Mouse (Mus musculus) neural tube, embryonic 13.5 days (tissue): ENCODE measurements at regions not wholly inside any gene's neighbourhood (a gene's known extent, or its start where the extent isn't known, plus 50 kb on each side); places are given as distances from the start of the nearest gene placed in this dataset.
A peak's percentile ranks its signal among the peaks of the same experiment; 100 is the strongest.

Experiments used
- ATAC-seq: fragments of 200-750 bp; cut with Nextera tagmentation; 2 replicates; pipeline ENCODE4 v1.8.0; 2017; ENCODE audit warnings: low read depth, mild to moderate bottlenecking, moderate TSS enrichment, moderate library complexity
- H3K27ac ChIP-seq: fragments of 300-500 bp; sonication (generic); replicated peaks from 2 replicates; pipeline ENCODE4 v1.5.1; 2015; ENCODE audit warnings: moderate library complexity, mild to moderate bottlenecking, inconsistent platforms
- H3K27me3 ChIP-seq: fragments of 300-500 bp; sonication (generic); 2 replicates; pipeline ENCODE4 v1.6.1; 2015; ENCODE audit warnings: mild to moderate bottlenecking, inconsistent platforms
- H3K36me3 ChIP-seq: fragments of 300-500 bp; sonication (generic); 2 replicates; pipeline ENCODE4 v1.6.1; 2015; ENCODE audit warnings: mild to moderate bottlenecking, inconsistent platforms
- H3K4me1 ChIP-seq: fragments of 300-500 bp; sonication (generic); replicated peaks from 2 replicates; pipeline ENCODE4 v1.6.1; 2015; ENCODE audit warnings: inconsistent platforms
- H3K4me2 ChIP-seq: fragments of 300-500 bp; sonication (generic); 2 replicates; pipeline ENCODE4 v1.6.1; 2015; ENCODE audit warnings: inconsistent platforms, mild to moderate bottlenecking, moderate library complexity
- H3K4me3 ChIP-seq: fragments of 300-500 bp; sonication (generic); 2 replicates; pipeline ENCODE4 v1.5.1; 2015; ENCODE audit warnings: mild to moderate bottlenecking, inconsistent platforms
- H3K9ac ChIP-seq: fragments of 300-500 bp; sonication (generic); 2 replicates; pipeline ENCODE4 v1.6.1; 2015; ENCODE audit warnings: moderate library complexity, mild to moderate bottlenecking, inconsistent platforms
- H3K9me3 ChIP-seq: fragments of 300-500 bp; sonication (generic); 2 replicates; pipeline ENCODE4 v1.6.1; 2016; ENCODE audit warnings: inconsistent platforms
- WGBS: fragments of 180-500 bp; shearing (Covaris S2); methylation state at CpG from one replicate; pipeline ENCODE4 v1.1.7; 2015; 5-methylcytosine and 5-hydroxymethylcytosine counted together

- no peak for ATAC-seq
- 73% methylated on average over 3 of the region's 3 CpGs for WGBS
- no peak overlapping the region for H3K4me2 ChIP-seq
Observed at GRCm38 (mm10) chr1:55863113-55863512, 457.4 kb downstream of the Plcl1 start.

GRCm38 (mm10) chr1:55865274-55865673 is 459.6 kb downstream of the Plcl1 start:
- Histone ChIP-seq H3K27me3 (no peaks in the 10 kb centered on the region), H3K4me3 (no peak overlapping the region), H3K9ac (no peak overlapping the region), H3K4me2 (no peak overlapping the region), H3K27ac (no peak overlapping the region), H3K36me3 (no peaks in the 10 kb centered on the region), H3K9me3 (no peaks in the 10 kb centered on the region), H3K4me1 (no peaks in the 10 kb centered on the region)
- ATAC-seq, result no peak
- 83% methylated on average over 4 of the region's 4 CpGs for WGBS

More at GRCm38 (mm10) chr1:55863113-55863512, 457.4 kb downstream of the Plcl1 start:
- no peaks in the 10 kb centered on the region for H3K27me3 ChIP-seq
- no peak overlapping the region for H3K27ac ChIP-seq
- no peak overlapping the region for H3K9ac ChIP-seq
- no peaks in the 10 kb centered on the region for H3K36me3 ChIP-seq
- H3K4me1 ChIP-seq, result no peaks in the 10 kb centered on the region
- no peaks in the 10 kb centered on the region for H3K9me3 ChIP-seq
- no peak overlapping the region for H3K4me3 ChIP-seq

DNA sequence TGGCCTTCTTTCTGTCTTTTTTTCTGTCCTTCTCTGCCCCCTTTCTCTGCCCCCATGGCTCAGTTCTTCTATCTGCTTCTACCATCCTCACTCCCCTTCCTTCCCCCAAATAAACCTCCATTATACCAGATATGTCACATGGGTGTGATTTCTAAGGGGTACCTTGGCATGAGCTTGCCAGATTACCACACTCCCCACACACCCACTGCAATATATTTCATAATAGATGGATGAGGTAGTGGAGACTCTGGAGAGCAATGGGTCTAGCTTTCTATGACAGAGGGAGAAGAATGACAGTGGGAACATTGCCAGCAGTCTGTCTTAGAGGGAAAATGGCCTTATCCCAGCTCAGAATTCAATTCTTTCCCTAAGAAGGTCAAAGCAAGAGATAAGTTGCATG is 461.0 kb downstream of the Plcl1 start:
- Histone ChIP-seq H3K9ac (no peak overlapping the region), H3K9me3 (no peaks in the 10 kb centered on the region), H3K27ac (no peak overlapping the region), H3K36me3 (no peaks in the 10 kb centered on the region), H3K4me3 (no peak overlapping the region), H3K4me2 (no peak overlapping the region), H3K27me3 (no peaks in the 10 kb centered on the region), H3K4me1 (no peaks in the 10 kb centered on the region)
- ATAC-seq, result peak; percentile 50; the same call in 1 of the 2 replicates

- no peaks in the 10 kb centered on the region for H3K27me3 ChIP-seq
- ATAC-seq, result peak; percentile 52; the same call in 1 of the 2 replicates
- no peak overlapping the region for H3K27ac ChIP-seq
- WGBS, result 90% methylated on average over 4 of the region's 4 CpGs
- no peak overlapping the region for H3K4me3 ChIP-seq
- no peaks in the 10 kb centered on the region for H3K4me1 ChIP-seq
- H3K9ac ChIP-seq, result no peak overlapping the region
- no peaks in the 10 kb centered on the region for H3K9me3 ChIP-seq
- H3K36me3 ChIP-seq, result no peaks in the 10 kb centered on the region
- no peak overlapping the region for H3K4me2 ChIP-seq
Observed at GRCm38 (mm10) chr1:55873583-55873982, 467.9 kb downstream of the Plcl1 start.

GRCm38 (mm10) chr1:55874143-55874867 is 468.6 kb downstream of the Plcl1 start:
- ATAC-seq, result peak; percentile 85
- H3K27me3 ChIP-seq, result no peaks in the 10 kb centered on the region
- H3K9me3 ChIP-seq, result no peaks in the 10 kb centered on the region
- H3K9ac ChIP-seq, result no peak overlapping the region
- H3K27ac ChIP-seq, result no peak overlapping the region
- H3K4me3 ChIP-seq, result no peak overlapping the region
- WGBS, result 23% methylated on average over 7 of the region's 7 CpGs
- H3K4me2 ChIP-seq, result no peak overlapping the region
- H3K4me1 ChIP-seq, result no peaks in the 10 kb centered on the region
- H3K36me3 ChIP-seq, result no peaks in the 10 kb centered on the region

- no peak overlapping the region for H3K4me2 ChIP-seq
- ATAC-seq, result no peak; the same call in 1 of the 2 replicates
- H3K27ac ChIP-seq, result no peak overlapping the region
- WGBS, result 67% methylated on average over 4 of the region's 4 CpGs
- H3K9ac ChIP-seq, result no peak overlapping the region
- no peaks in the 10 kb centered on the region for H3K4me1 ChIP-seq
- peaks cover 2% of the 10 kb centered on the region; the same call in 1 of the 2 replicates for H3K9me3 ChIP-seq
- H3K36me3 ChIP-seq, result no peaks in the 10 kb centered on the region
- H3K4me3 ChIP-seq, result no peak overlapping the region
- H3K27me3 ChIP-seq, result no peaks in the 10 kb centered on the region
Observed at GRCm38 (mm10) chr1:55874868-55875144, 469.1 kb downstream of the Plcl1 start.

DNA sequence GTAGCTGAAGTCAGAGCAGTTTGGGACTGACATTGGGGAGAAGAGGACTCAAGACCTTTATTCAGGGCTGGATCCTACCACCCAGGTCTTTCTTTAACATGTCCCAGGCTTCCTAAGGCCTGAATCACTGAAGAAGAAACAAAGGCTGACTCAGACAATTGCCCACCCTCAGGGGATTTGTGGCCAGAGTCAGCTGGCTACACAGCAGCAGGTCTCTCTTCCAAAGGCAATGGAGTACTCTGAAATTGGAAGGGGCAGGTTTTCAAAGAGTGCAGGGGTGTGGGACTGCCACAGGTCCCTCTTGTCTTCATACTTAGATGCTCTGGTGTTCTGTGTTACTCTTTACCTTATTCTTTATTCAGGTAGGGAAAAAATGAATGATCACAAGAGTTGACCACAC is 478.9 kb downstream of the Plcl1 start:
- no peak for ATAC-seq
- peaks cover 17% of the 10 kb centered on the region for H3K27me3 ChIP-seq
- no peak overlapping the region for H3K9ac ChIP-seq
- no peak overlapping the region for H3K4me2 ChIP-seq
- peaks cover 10% of the 10 kb centered on the region; the same call in 1 of the 2 replicates for H3K9me3 ChIP-seq
- peaks cover 4% of the 10 kb centered on the region; the same call in 1 of the 2 replicates for H3K4me1 ChIP-seq
- no peak overlapping the region for H3K27ac ChIP-seq
- no peak overlapping the region for H3K4me3 ChIP-seq
- H3K36me3 ChIP-seq, result no peaks in the 10 kb centered on the region

DNA sequence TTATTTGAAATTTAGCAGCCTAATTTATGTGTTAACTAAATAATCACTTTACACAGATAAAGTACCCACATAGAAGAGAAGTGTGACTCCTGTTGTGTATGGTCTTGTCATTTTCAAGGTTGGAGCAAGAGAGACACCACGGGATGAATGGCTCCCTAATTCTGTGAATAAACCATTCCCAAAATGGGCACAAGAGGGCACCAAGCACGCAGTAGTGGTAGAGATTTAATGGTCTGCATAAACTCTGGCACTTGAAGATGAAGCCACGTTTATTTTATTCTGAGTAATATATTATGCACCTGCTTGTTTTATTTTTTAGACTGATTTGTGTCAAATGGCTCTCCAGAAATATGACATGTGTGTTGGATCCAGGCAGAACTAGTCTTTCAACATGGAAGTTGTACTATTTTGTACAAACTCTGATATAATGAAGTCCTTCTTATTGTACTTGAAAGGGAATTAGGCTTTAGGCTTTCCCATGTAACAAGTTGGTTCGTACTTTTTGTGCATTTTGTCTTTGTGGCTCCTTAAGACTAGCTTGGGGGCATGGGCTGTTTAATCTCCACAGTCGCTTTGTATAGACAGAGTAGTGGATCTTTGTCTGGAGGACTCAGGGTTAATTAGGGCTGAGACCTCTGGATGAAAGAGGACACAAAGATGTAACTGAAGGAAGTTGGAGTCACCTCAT is 480.8 kb downstream of the Plcl1 start:
- no peak overlapping the region for H3K4me2 ChIP-seq
- H3K4me1 ChIP-seq, result peaks cover 8% of the 10 kb centered on the region; the same call in 1 of the 2 replicates
- H3K36me3 ChIP-seq, result no peaks in the 10 kb centered on the region
- H3K9ac ChIP-seq, result no peak overlapping the region
- peaks cover 21% of the 10 kb centered on the region for H3K27me3 ChIP-seq
- peak; percentile 75; the same call in 1 of the 2 replicates for ATAC-seq
- H3K4me3 ChIP-seq, result no peak overlapping the region
- no peak overlapping the region for H3K27ac ChIP-seq
- H3K9me3 ChIP-seq, result no peaks in the 10 kb centered on the region
- 15% methylated on average over 5 of the region's 5 CpGs for WGBS

GRCm38 (mm10) chr1:55887386-55887785 is 481.7 kb downstream of the Plcl1 start:
- Histone ChIP-seq H3K9ac (no peak overlapping the region), H3K4me2 (no peak overlapping the region), H3K27me3 (peaks cover 26% of the 10 kb centered on the region), H3K36me3 (no peaks in the 10 kb centered on the region), H3K27ac (no peak overlapping the region), H3K4me3 (no peak overlapping the region), H3K4me1 (peaks cover 8% of the 10 kb centered on the region; the same call in 1 of the 2 replicates), H3K9me3 (no peaks in the 10 kb centered on the region)
- no peak for ATAC-seq
- WGBS, result 32% methylated on average over 7 of the region's 7 CpGs

- peaks cover 8% of the 10 kb centered on the region; the same call in 1 of the 2 replicates for H3K4me1 ChIP-seq
- H3K4me2 ChIP-seq, result no peak overlapping the region
- no peak overlapping the region for H3K27ac ChIP-seq
- no peaks in the 10 kb centered on the region for H3K9me3 ChIP-seq
- H3K9ac ChIP-seq, result no peak overlapping the region; the same call in 1 of the 2 replicates
- WGBS, result 56% methylated on average over 17 of the region's 17 CpGs
- H3K36me3 ChIP-seq, result no peaks in the 10 kb centered on the region
- no peak for ATAC-seq
- peaks cover 29% of the 10 kb centered on the region for H3K27me3 ChIP-seq
- no peak overlapping the region for H3K4me3 ChIP-seq
Observed at GRCm38 (mm10) chr1:55888711-55889366, 483.1 kb downstream of the Plcl1 start.

DNA sequence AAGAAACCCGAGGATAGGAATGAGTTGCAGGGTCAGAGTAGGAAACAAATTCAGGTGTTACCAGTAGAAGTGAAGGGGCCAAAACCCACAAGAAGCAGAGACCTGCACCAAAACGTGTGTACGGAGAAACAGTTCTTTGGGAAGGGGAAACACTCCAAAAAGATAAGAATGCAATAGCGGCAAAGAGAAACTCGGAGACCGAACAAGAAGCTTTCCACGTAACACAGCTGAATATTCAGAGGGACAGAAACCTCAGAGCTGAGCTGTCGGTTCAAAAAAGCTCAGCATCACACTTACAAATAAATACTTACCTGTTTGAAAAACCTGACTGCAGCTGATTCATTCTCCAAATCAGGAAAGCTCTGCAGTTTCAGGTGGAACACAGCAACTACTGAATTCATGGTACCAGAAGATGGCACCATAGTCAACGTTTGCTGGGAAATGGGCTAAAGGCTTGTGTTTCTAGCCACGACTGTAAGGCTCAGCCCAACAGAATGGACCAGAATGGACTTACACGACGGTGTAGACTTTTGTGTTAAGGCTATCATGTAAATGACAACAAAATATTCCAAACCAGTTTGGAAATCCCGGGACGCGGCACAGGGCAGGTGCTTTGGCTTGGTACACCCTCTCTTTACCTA is 484.9 kb downstream of the Plcl1 start:
- no peak overlapping the region for H3K4me3 ChIP-seq
- ATAC-seq, result peak; percentile 23; the same call in 1 of the 2 replicates
- H3K9ac ChIP-seq, result no peak overlapping the region
- 60% methylated on average over 15 of the region's 15 CpGs for WGBS
- H3K36me3 ChIP-seq, result no peaks in the 10 kb centered on the region
- H3K27ac ChIP-seq, result no peak overlapping the region
- peaks cover 29% of the 10 kb centered on the region for H3K27me3 ChIP-seq
- H3K4me1 ChIP-seq, result peaks cover 8% of the 10 kb centered on the region; the same call in 1 of the 2 replicates
- no peaks in the 10 kb centered on the region for H3K9me3 ChIP-seq
- no peak overlapping the region for H3K4me2 ChIP-seq

DNA sequence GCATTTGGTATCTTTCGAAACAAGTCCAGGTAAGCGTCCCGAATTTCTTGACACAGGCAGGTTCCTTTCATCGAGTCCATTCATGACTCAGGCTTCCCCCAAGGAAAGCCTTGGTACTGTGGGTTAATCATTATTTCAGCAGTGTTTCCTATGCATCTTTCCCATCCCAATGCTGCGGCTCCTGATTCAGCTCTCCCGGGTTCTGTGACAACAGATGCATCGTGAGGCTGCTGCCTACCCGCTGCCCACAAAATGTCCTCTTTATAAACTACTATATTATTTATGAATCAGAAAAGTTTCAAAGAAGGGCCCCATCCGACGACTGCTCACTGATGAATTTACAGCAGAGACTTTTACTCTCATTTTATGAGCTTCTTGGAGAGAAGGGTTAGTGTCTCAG is 486.2 kb downstream of the Plcl1 start:
- ATAC-seq, result no peak
- H3K9ac ChIP-seq, result no peak overlapping the region
- no peak overlapping the region for H3K27ac ChIP-seq
- H3K36me3 ChIP-seq, result no peaks in the 10 kb centered on the region
- H3K4me2 ChIP-seq, result no peak overlapping the region
- no peaks in the 10 kb centered on the region for H3K9me3 ChIP-seq
- 66% methylated on average over 10 of the region's 10 CpGs for WGBS
- H3K4me1 ChIP-seq, result peaks cover 8% of the 10 kb centered on the region; the same call in 1 of the 2 replicates
- peaks cover 29% of the 10 kb centered on the region for H3K27me3 ChIP-seq
- no peak overlapping the region for H3K4me3 ChIP-seq
